Mouse (Mus musculus) G1E (cell line): ENCODE results near the gene Cdh13.

Experiments
- CTCF ChIP-seq: IDR thresholded peaks from 2 replicates; pipeline ENCODE4 v1.5.1; 2012; ENCODE audit warnings: low read depth, low read length, inconsistent platforms, mixed read lengths
- GATA2 ChIP-seq: IDR thresholded peaks from 2 replicates; pipeline ENCODE4 v1.6.1; 2012; ENCODE audit warnings: low read depth, low read length, inconsistent platforms, borderline replicate concordance
- POLR2AphosphoS5 ChIP-seq: IDR thresholded peaks from 2 replicates; pipeline ENCODE4 v1.6.1; 2012; ENCODE audit warnings: low read depth, low read length, inconsistent platforms; ENCODE audit not compliant: insufficient replicate concordance

- no peak for TF ChIP-seq CTCF
- TF ChIP-seq POLR2AphosphoS5: no peak
- TF ChIP-seq GATA2: no peak
Measured at GRCm38 (mm10) chr8:118431731-118432440, 148.4 kb downstream of the Cdh13 start.
